Mouse (Mus musculus) midbrain, postnatal 0 days (tissue): ENCODE results near the gene Tcf25. TPM values are rescaled to one million over a fixed set of nuclear protein-coding genes. Genes with fewer than 3 reads are reported as not detected.

ENCODE experiments used
- ATAC-seq: fragments of 200-750 bp; cut with Nextera tagmentation; 2 replicates; pipeline ENCODE4 v1.8.0; 2017; ENCODE audit warnings: moderate number of reproducible peaks, mild to moderate bottlenecking, moderate TSS enrichment, moderate library complexity; ENCODE audit not compliant: low FRiP score
- DNase-seq: peaks from one replicate; pipeline ENCODE4 v3.0.0-alpha.2; 2015; ENCODE audit warnings: low spot score
- H3K27ac ChIP-seq: fragments of 300-500 bp; sonication (generic); 2 replicates; pipeline ENCODE4 v1.5.1; 2014; ENCODE audit warnings: low read depth, mild to moderate bottlenecking, low read length, mixed read lengths
- H3K27me3 ChIP-seq: fragments of 300-500 bp; sonication (generic); 2 replicates; pipeline ENCODE4 v1.6.1; 2014; ENCODE audit warnings: low read length, control low read depth, mixed read lengths; ENCODE audit not compliant: insufficient read depth
- H3K36me3 ChIP-seq: fragments of 300-500 bp; sonication (generic); 2 replicates; pipeline ENCODE4 v1.6.1; 2014; ENCODE audit warnings: low read length, control low read depth, mixed read lengths; ENCODE audit not compliant: insufficient read depth
- H3K4me1 ChIP-seq: fragments of 300-500 bp; sonication (generic); 2 replicates; pipeline ENCODE4 v1.6.1; 2014; ENCODE audit warnings: mild to moderate bottlenecking, control low read depth, antibody characterized with exemption, low read length, mixed read lengths; ENCODE audit not compliant: insufficient read depth
- H3K4me2 ChIP-seq: fragments of 300-500 bp; sonication (generic); 2 replicates; pipeline ENCODE4 v1.6.1; 2014; ENCODE audit warnings: low read depth, mild to moderate bottlenecking, low read length, mixed read lengths; ENCODE audit not compliant: poor library complexity, severe bottlenecking
- H3K4me3 ChIP-seq: fragments of 300-500 bp; sonication (generic); 2 replicates; pipeline ENCODE4 v1.5.1; 2014; ENCODE audit warnings: low read depth, mild to moderate bottlenecking, low read length, moderate library complexity
- H3K9ac ChIP-seq: fragments of 300-500 bp; sonication (generic); replicated peaks from 2 replicates; pipeline ENCODE4 v1.6.1; 2014; ENCODE audit warnings: mild to moderate bottlenecking, low read length, moderate library complexity, mixed read lengths; ENCODE audit not compliant: poor library complexity, severe bottlenecking
- H3K9me3 ChIP-seq: fragments of 300-500 bp; sonication (generic); 2 replicates; pipeline ENCODE4 v1.6.1; 2016; ENCODE audit warnings: low read length, control low read depth
- CTCF ChIP-seq: IDR thresholded peaks from 2 replicates; pipeline ENCODE4 v1.5.1; 2016; ENCODE audit warnings: antibody characterized with exemption, mild to moderate bottlenecking
- WGBS: fragments of 180-500 bp; shearing (Covaris S2); extraction: QIAGEN DNeasy Blood & Tissue Kit; methylation state at CpG from one replicate; pipeline ENCODE4 v1.1.7; 2014; 5-methylcytosine and 5-hydroxymethylcytosine counted together
- polyA plus RNA-seq: library from polyadenylated mRNA; unstranded; fragments of >200 nt; fragmentation: Nextera tagmentation; extraction: Ambion mirVana; gene quantifications from 2 replicates; pipeline ENCODE4 v1.2.1, GENCODE M21; 2015
- total RNA-seq: library from RNA; depleted of rRNA; stranded (reverse); fragments of >200 nt; gene quantifications from 2 replicates; pipeline ENCODE4 v1.2.3, GENCODE M21; 2014; rRNA removed

The Tcf25 gene
- total RNA-seq (538 and 541 TPM in 2 replicates), polyA plus RNA-seq (413 and 416 TPM in 2 replicates)

GRCm38 (mm10) chr8:123373403-123374238 lies at the start of gene Tcf25:
Gene Tcf25, plus strand, starts transcription at chr8:123373753.
- Histone ChIP-seq H3K4me2 (peak within 1 kb of the TSS; percentile 52), H3K4me1 (peaks cover 8% of the 10 kb centered on the region; the same call in 1 of the 2 replicates), H3K27ac (peak within 1 kb of the TSS; percentile 94), H3K9me3 (no peaks in the 10 kb centered on the region), H3K4me3 (peak within 1 kb of the TSS; percentile 61), H3K27me3 (no peaks in the 10 kb centered on the region), H3K9ac (peak within 1 kb of the TSS; percentile 85), H3K36me3 (peaks cover 17% of the 10 kb centered on the region)
- DNase-seq (peak; percentile 99), ATAC-seq (peak; percentile 93)
- peak; percentile 79 for TF ChIP-seq CTCF
- WGBS, result under 1% methylated on average over 75 of the region's 75 CpGs

GRCm38 (mm10) chr8:123328552-123328951 lies 45.0 kb upstream of the Tcf25 start:
- Histone ChIP-seq H3K27ac (no peak overlapping the region), H3K4me1 (no peaks in the 10 kb centered on the region), H3K4me3 (no peak overlapping the region), H3K9me3 (no peaks in the 10 kb centered on the region), H3K9ac (no peak overlapping the region), H3K4me2 (no peak overlapping the region), H3K27me3 (no peaks in the 10 kb centered on the region), H3K36me3 (no peaks in the 10 kb centered on the region)
- TF ChIP-seq CTCF, result no peak
- WGBS, result 95% methylated on average over 2 of the region's 2 CpGs
- ATAC-seq, result no peak
- no peak for DNase-seq

GRCm38 (mm10) chr8:123329350-123329749 lies 44.2 kb upstream of the Tcf25 start:
- Histone ChIP-seq H3K4me1 (peaks cover 5% of the 10 kb centered on the region; the same call in 1 of the 2 replicates), H3K4me2 (no peak overlapping the region), H3K27ac (no peak overlapping the region), H3K36me3 (no peaks in the 10 kb centered on the region), H3K4me3 (no peak overlapping the region), H3K27me3 (no peaks in the 10 kb centered on the region), H3K9ac (no peak overlapping the region), H3K9me3 (no peaks in the 10 kb centered on the region)
- ATAC-seq, result no peak
- TF ChIP-seq CTCF, result no peak
- DNase-seq, result no peak
- 87% methylated on average over 4 of the region's 4 CpGs for WGBS

- ATAC-seq, result no peak
Observed at GRCm38 (mm10) chr8:123329961-123330360, 43.6 kb upstream of the Tcf25 start.

GRCm38 (mm10) chr8:123330701-123331100 lies 42.9 kb upstream of the Tcf25 start:
- H3K27me3 ChIP-seq, result no peaks in the 10 kb centered on the region
- no peak overlapping the region for H3K4me2 ChIP-seq
- no peak overlapping the region for H3K4me3 ChIP-seq
- no peaks in the 10 kb centered on the region for H3K36me3 ChIP-seq
- ATAC-seq, result no peak
- no peak for TF ChIP-seq CTCF
- H3K4me1 ChIP-seq, result peaks cover 10% of the 10 kb centered on the region; the same call in 1 of the 2 replicates
- H3K27ac ChIP-seq, result 0 out of 2 replicates have a peak overlapping the region, but pooled peaks have one; percentile 12
- no peak overlapping the region for H3K9ac ChIP-seq
- 80% methylated on average over 6 of the region's 6 CpGs for WGBS
- no peaks in the 10 kb centered on the region for H3K9me3 ChIP-seq
- DNase-seq, result no peak

More at GRCm38 (mm10) chr8:123329961-123330360, 43.6 kb upstream of the Tcf25 start:
- Histone ChIP-seq H3K4me1 (peaks cover 10% of the 10 kb centered on the region; the same call in 1 of the 2 replicates), H3K27me3 (no peaks in the 10 kb centered on the region), H3K9ac (no peak overlapping the region), H3K36me3 (no peaks in the 10 kb centered on the region), H3K9me3 (no peaks in the 10 kb centered on the region), H3K4me2 (no peak overlapping the region), H3K27ac (no peak overlapping the region), H3K4me3 (no peak overlapping the region)
- TF ChIP-seq CTCF, result no peak
- WGBS, result 58% methylated on average over 5 of the region's 5 CpGs
- no peak for DNase-seq

- ATAC-seq (no peak), DNase-seq (no peak)
- 77% methylated on average over 2 of the region's 2 CpGs for WGBS
- Histone ChIP-seq H3K4me1 (peaks cover 10% of the 10 kb centered on the region; the same call in 1 of the 2 replicates), H3K36me3 (no peaks in the 10 kb centered on the region), H3K27ac (peak overlapping the region; percentile 94), H3K27me3 (no peaks in the 10 kb centered on the region), H3K4me2 (peak overlapping the region; percentile 79), H3K9ac (no peak overlapping the region), H3K4me3 (peak overlapping the region; percentile 85), H3K9me3 (no peaks in the 10 kb centered on the region)
- TF ChIP-seq CTCF, result no peak
Observed at GRCm38 (mm10) chr8:123331301-123331700, 42.3 kb upstream of the Tcf25 start.
